Mouse (Mus musculus) MEL-GATA-1-ER (cell line): ENCODE measurements at regions not wholly inside any gene's neighbourhood (a gene's known extent, or its start where the extent isn't known, plus 50 kb on each side); places are given as distances from the start of the nearest gene placed in this dataset.

ENCODE experiments used
- DNase-seq: peaks from one replicate; pipeline ENCODE4 v3.0.0-alpha.2; 2012; ENCODE audit warnings: low read depth; ENCODE audit errors: extremely low read depth

DNA sequence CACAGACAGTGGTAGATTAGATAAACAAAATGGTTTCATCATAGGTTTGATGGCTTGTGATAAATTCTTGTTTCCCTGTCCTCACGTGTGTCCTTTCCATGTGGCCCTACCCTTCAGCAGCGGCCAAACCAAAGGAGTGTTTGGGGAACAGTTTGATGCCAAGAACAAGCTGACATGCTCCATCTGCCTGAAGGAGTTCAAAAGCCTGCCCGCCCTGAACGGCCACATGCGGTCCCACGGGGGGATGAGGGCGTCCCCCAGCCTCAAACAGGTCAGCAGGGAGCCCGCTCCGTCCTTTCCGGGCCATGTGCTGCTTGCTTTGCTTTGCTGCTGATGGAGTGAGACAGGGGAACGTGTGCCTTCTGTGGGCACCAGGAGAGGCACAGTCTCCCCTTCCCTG is 51.0 kb upstream of the Mrps10 start:
- no peak for DNase-seq

GRCm38 (mm10) chr17:47313162-47313561 is 55.5 kb upstream of the Mrps10 start:
- no peak for DNase-seq

- DNase-seq: no peak
Measured at GRCm38 (mm10) chr17:47311272-47311671, 57.4 kb upstream of the Mrps10 start.

GRCm38 (mm10) chr17:47306027-47306761 is 62.5 kb upstream of the Mrps10 start:
- no peak for DNase-seq

DNA sequence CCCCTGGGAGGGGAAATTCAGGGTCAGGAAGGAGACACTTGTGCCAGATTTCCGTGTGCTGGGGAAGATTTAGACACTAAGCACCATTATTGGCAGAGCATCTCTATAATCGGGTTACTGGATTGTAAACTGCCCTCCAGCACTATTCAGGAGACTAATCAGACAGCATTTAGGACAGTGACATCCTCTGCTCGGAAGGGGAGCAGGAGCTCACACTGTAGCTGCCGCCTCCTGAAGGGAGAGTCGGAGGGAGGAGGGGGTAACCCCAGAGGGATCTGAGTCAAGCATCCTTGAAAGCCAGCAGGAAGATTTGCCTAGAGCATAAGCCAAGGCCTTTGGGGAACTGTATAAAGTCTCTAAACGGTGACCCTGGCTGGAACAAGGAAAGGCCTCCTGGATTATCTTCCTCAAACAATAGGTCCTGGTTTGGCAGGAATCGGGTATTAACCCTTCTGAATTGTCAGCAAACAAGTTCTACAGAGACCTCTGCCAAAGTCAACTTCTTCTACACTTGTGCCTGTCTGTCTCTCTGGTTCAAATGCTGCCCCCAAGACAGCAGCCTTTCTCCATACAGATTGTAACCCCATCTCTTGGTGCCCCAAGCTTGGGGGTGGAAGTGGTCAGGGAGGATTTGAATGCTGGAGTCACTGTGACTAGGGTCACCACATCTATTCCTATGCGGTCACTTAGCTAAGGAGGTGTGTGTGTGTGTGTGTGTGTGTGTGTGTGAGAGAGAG is 64.1 kb upstream of the Mrps10 start:
- no peak for DNase-seq

DNA sequence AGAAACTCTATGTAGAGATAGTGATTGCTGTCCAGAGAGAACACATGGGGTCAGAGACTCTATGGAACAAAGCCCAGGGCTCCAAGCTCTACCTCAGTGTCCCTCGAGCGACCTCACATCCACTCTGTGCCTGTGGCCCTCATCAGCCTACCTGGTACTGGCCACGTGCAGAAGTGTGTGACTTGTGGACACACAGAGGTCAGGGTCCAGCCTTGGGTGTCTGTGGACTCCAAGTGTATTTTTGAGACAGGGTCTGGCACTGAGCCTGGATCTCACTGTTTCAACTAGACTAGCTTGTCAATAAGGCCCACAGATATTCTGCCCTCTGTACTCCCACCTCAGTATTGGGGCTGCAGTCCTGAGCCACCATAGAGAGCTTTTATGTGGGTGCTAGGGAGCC is 65.1 kb upstream of the Mrps10 start:
- no peak for DNase-seq

GRCm38 (mm10) chr17:47298396-47298919 is 70.2 kb upstream of the Mrps10 start:
- DNase-seq: no peak

DNA sequence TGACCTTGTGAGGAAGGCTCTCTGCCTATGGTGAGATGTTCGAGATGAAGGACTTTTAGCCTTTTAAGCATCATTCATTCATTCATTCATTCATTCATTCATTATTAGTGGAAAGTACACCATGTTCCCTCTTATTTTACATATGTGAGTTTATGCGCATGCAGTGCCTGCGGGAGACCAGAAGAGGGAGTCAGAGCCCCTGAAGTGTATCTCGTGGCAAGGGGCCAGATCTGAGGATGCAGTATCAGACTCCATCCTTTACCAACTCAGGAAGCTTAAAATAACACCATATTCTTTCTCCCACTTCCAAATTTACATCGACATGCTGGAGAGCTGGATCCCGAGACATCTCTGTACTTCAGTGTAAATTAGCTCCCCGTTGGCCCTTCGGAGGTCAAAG is 70.7 kb upstream of the Mrps10 start:
- no peak for DNase-seq

DNA sequence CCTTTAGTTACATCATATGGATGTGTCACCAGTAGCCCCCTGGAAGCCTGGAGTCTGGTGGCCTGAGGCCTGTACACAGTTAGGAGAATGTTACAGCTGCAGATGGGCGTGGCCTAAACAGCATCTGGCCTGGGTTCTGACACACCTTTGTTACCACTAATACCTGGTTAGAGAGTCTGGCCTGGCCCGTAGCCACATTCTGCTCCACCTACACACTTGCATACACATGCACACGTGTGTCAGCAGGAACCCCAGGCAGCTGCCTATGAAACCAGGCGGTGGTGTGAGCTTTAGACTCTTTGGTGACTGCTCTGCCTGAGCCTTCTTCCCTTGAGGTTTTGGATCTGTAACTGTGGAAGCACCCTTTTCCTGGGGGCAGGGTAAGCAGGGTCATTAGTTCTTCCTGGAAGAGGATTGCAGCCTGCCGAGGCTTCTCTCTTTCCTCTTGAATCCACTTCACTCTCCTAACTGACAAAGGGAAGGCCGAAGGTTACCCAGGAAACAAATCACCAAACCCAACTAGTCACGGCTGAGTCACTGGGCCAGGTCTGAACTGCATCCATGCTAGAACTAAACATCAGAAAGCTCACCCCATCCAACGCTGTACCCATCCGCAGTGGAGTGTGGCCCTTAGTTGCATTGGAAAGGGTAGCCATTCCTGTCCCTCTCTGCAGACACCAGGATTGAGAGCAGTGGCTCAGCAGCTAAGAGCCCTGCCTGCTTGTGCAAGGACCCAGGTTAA is 71.8 kb upstream of the Mrps10 start:
- no peak for DNase-seq

DNA sequence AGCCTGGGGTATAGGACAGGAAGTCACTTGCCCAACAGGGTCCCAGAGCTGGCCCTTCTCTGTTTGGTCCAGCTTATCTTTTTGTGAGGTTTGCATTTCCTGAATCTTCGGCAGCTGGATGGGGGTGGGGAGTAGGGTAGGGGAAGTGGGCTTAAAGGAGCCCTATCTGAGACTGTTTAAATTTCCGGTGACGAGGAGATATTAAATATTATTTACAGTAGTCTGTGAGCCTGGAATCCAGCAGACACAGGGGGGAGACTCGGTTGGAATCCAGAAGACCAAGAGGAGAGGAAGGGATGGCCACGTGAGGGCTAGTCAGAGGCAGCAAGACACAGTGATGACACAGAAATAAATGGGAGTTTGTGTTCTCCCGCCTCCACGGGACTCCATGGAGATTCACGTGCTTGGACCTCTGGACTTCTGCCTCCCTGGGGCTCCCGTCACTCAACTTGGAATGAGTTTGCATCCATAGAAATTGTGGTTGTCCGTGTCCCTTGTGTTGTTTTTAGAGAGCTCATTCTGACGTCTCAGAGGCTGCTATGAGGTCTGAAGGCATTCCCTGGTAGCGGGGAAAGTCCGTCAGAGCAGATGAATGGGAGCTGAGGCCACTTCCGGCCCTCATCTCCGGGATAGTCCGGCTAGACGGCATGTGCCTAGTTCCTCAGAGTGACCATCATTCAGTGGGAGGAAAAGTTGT is 73.2 kb upstream of the Mrps10 start:
- DNase-seq: peak; percentile 84

- DNase-seq: peak; percentile 50
Measured at GRCm38 (mm10) chr17:47294091-47294534, 74.6 kb upstream of the Mrps10 start.

GRCm38 (mm10) chr17:47293178-47293577 is 75.5 kb upstream of the Mrps10 start:
- no peak for DNase-seq

GRCm38 (mm10) chr17:47291558-47291957 is 77.1 kb upstream of the Mrps10 start:
- DNase-seq: no peak

DNA sequence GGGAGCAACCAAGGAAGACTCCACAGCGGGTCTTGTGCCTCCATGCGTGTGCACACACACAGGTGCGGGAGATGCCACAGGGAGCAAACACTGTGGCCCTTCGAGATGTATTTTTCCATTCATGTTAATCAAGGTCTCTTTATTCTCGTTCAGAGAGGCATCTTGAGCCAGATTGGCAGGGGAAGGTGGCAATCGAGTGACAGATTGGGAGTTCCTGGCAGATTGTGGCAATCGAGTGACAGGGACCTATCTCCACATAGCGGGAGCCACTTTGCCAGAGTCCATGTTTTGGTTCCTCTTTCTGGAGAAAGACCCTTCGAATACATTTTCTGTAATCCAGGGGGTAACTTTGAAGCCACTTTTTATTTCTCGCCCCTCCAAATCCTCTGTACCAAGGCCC is 83.1 kb upstream of the Mrps10 start:
- DNase-seq: no peak

DNA sequence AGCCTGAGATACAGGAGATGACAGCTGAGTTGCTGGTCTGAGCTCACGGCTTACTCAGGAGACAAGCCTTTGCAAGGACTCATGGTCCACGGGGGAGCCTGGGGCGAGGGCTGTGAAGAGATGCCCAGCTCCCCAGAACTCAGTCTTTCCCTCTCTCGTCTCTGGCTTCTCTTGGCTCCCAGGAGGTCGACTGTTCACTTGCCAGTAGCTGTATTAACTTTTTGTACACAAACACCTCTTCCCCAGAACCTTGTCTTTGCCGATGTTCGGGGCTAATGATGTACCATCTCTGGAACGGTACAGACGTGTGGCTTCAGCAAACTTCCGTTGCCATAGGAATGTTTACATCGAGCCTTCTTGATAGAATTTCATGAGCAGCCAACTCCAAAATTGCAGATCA is 84.5 kb upstream of the Mrps10 start:
- DNase-seq: no peak

DNA sequence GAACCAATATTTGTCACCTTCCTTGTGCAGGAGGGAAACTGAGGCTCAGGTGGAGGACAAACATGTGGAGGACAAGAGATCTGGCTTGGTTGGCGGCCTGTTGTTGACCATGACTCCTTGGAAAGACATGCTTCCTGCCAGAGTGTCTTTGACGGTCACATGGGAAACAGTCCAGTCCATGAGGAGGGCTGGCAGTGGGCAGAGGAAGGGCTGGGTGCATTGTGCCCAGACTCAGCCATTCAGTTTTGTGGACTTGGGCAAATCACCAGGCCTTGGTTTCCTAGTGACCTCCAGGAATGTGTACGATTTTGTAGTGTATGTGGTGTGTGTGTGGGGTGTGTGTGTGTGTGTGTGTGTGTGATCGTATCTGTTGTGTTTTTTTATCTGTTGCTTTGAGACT is 85.5 kb upstream of the Mrps10 start:
- no peak for DNase-seq

DNA sequence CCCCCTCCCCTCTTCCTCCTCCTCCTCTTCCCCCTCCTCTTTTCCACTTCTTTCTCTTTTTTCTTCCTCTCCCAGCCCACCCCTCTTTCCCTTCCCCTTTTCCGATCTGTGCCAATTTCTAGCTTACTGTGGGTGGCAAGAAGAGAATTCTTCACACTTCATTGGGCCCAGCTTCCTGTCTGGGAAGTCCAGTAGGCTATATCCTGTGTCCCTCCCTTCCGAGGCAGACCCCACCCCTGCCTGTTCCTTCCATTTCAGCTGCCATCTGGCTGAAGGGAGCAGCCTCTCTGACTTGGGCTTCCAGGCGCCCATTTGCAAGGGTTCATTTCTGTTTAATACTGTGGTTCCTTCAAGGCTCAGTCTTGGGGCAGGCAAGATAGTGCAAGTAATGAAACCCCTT is 86.2 kb upstream of the Mrps10 start:
- DNase-seq: no peak

DNA sequence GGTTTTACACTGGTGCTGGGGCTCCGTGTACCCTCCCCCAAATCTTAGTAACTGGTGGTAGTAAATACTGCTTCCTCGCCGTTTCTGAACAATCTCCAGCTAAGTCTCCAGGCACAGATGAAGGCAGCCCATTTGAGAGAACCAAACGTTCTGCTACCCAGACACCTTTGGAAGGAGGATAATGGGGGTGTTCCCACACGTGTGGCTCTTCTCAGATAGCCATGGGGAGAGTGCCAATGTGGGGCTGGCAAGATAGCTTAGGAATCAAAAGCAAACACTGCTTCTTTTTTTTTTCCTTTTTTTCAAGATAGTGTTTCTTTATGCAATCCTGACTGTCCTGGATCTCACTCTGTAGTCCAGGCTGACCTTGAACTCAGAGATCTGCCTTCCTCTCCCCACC is 90.8 kb upstream of the Mrps10 start:
- DNase-seq: no peak

GRCm38 (mm10) chr17:47276639-47277038 is 92.0 kb upstream of the Mrps10 start:
- no peak for DNase-seq

- no peak for DNase-seq
Measured at GRCm38 (mm10) chr17:47275796-47276311, 92.8 kb upstream of the Mrps10 start.

DNA sequence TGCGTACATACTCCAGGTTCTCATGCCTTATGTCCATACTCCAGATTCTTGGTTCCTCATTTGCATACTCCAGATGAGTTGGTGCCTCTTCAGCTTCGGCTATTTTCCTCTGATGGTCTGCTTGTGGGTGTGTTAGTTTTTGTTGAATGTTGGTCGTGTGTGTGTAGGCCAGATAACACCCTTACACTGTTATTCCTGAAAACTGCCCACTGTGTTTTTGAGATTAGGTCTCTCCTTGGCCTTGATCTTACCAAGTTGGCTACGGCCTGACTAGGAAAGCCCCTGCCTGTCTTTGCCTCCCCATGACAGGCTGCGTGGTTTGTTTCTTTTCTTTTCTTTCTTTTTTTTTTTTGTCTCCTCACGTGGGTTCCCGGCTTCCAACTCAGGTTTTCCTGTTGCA is 95.4 kb upstream of the Mrps10 start:
- DNase-seq: peak; percentile 77
